Mouse (Mus musculus) liver, embryonic 11.5 days (tissue): ENCODE results near the gene Fam160a2. TPM values are rescaled to one million over a fixed set of nuclear protein-coding genes. Genes with fewer than 3 reads are reported as not detected.

Experiments
- ATAC-seq: fragments of 200-750 bp; cut with Nextera tagmentation; replicated peaks from 2 replicates; pipeline ENCODE4 v1.8.0; 2017; ENCODE audit warnings: moderate number of reproducible peaks, mild to moderate bottlenecking, moderate TSS enrichment, moderate library complexity; ENCODE audit not compliant: low FRiP score
- DNase-seq: peaks from one replicate; pipeline ENCODE4 v3.0.0-alpha.2; 2017; ENCODE audit warnings: low spot score
- H3K27ac ChIP-seq: fragments of 300-500 bp; sonication (generic); 2 replicates; pipeline ENCODE4 v1.5.1; 2014; ENCODE audit warnings: mild to moderate bottlenecking, low read depth, low read length, control low read depth
- H3K27me3 ChIP-seq: fragments of 300-500 bp; sonication (generic); replicated peaks from 2 replicates; pipeline ENCODE4 v1.6.1; 2014; ENCODE audit warnings: low read length, mixed read lengths; ENCODE audit not compliant: control insufficient read depth, insufficient read depth
- H3K36me3 ChIP-seq: fragments of 300-500 bp; sonication (generic); 2 replicates; pipeline ENCODE4 v1.6.1; 2014; ENCODE audit warnings: mild to moderate bottlenecking, low read length, moderate library complexity, mixed read lengths; ENCODE audit not compliant: control insufficient read depth, insufficient read depth
- H3K4me1 ChIP-seq: fragments of 300-500 bp; sonication (generic); replicated peaks from 2 replicates; pipeline ENCODE4 v1.6.1; 2014; ENCODE audit warnings: low read length, mixed read lengths; ENCODE audit not compliant: control insufficient read depth, insufficient read depth
- H3K4me2 ChIP-seq: fragments of 300-500 bp; sonication (generic); 2 replicates; pipeline ENCODE4 v1.6.1; 2014; ENCODE audit warnings: mild to moderate bottlenecking, control low read depth, moderate library complexity
- H3K4me3 ChIP-seq: fragments of 300-500 bp; sonication (generic); 2 replicates; pipeline ENCODE4 v1.5.1; 2014; ENCODE audit warnings: low read depth, low read length, control low read depth
- H3K9ac ChIP-seq: fragments of 300-500 bp; sonication (generic); 2 replicates; pipeline ENCODE4 v1.6.1; 2014; ENCODE audit warnings: low read depth, low read length, control low read depth
- H3K9me3 ChIP-seq: fragments of 300-500 bp; sonication (generic); 2 replicates; pipeline ENCODE4 v1.6.1; 2016; ENCODE audit warnings: low read length, inconsistent platforms, mixed read lengths; ENCODE audit not compliant: control insufficient read depth
- whole genome bisulfite sequencing: fragments of 180-500 bp; shearing (Covaris S2); extraction: QIAGEN DNeasy Blood & Tissue Kit; methylation state at CpG from one replicate; pipeline ENCODE4 v1.1.7; 2014; 5-methylcytosine and 5-hydroxymethylcytosine counted together
- polyA plus RNA-seq: library from polyadenylated mRNA; unstranded; fragments of >200 nt; fragmentation: Nextera tagmentation; extraction: Ambion mirVana; gene quantifications from 2 replicates; pipeline ENCODE4 v1.2.1, GENCODE M21; 2014

Gene Fam160a2
- polyA plus RNA-seq, 1 experiment from 2014 or later, result 31.0 TPM

GRCm38 (mm10) chr7:105342752-105343151, 57.1 kb downstream of the Fam160a2 start:
- H3K9me3 ChIP-seq, result no peaks in the 10 kb centered on the region
- no peaks in the 10 kb centered on the region for H3K4me1 ChIP-seq
- no peak overlapping the region for H3K4me3 ChIP-seq
- H3K27ac ChIP-seq, result no peak overlapping the region
- no peaks in the 10 kb centered on the region for H3K27me3 ChIP-seq
- no peak overlapping the region for H3K9ac ChIP-seq
- no peaks in the 10 kb centered on the region for H3K36me3 ChIP-seq
- 79% methylated on average over 2 of the region's 2 CpGs for WGBS
- H3K4me2 ChIP-seq, result no peak overlapping the region
- DNase-seq, result no peak
- ATAC-seq, result no peak

DNA sequence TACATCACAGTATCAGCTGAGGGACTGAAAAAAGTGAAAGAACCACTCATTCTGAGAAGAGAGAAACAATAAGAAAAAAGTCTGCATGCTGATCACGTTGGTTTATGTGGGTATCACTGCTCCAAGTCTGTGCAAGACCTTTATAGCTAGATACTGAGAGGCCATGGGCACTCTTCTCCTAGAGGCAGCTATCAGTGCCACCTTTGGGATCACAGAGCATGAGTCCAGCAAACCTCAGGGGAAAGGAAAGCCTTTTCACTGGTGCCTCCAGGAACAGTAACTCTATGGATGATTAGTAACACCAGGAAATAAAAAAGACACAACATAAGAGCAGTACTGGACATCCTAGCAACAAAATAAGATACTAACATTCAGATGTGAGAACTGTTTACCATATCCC, 57.7 kb downstream of the Fam160a2 start, which contains the start of gene Olfr691:
Gene Olfr691 (minus strand): TSS at position 101 of the 400 bp plus-strand sequence.
- Histone ChIP-seq H3K4me2 (no peak within 1 kb of the TSS), H3K4me1 (no peaks in the 10 kb centered on the region), H3K9ac (no peak within 1 kb of the TSS), H3K27ac (no peak within 1 kb of the TSS), H3K9me3 (no peaks in the 10 kb centered on the region), H3K4me3 (no peak within 1 kb of the TSS), H3K27me3 (no peaks in the 10 kb centered on the region), H3K36me3 (no peaks in the 10 kb centered on the region)
- WGBS, result 26% methylated on average over 1 of the region's 1 CpGs
- no peak for DNase-seq
- no peak for ATAC-seq

GRCm38 (mm10) chr7:105334004-105334403, 65.8 kb downstream of the Fam160a2 start, which contains the start of gene Olfr690:
TSS of gene Olfr690 (minus strand) at chr7:105334104.
- WGBS, result 87% methylated on average over 1 of the region's 1 CpGs
- Histone ChIP-seq H3K9ac (no peak within 1 kb of the TSS), H3K4me1 (no peaks in the 10 kb centered on the region), H3K27me3 (no peaks in the 10 kb centered on the region), H3K4me2 (no peak within 1 kb of the TSS), H3K27ac (no peak within 1 kb of the TSS), H3K9me3 (no peaks in the 10 kb centered on the region), H3K36me3 (no peaks in the 10 kb centered on the region), H3K4me3 (no peak within 1 kb of the TSS)
- DNase-seq (no peak), ATAC-seq (no peak)

DNA sequence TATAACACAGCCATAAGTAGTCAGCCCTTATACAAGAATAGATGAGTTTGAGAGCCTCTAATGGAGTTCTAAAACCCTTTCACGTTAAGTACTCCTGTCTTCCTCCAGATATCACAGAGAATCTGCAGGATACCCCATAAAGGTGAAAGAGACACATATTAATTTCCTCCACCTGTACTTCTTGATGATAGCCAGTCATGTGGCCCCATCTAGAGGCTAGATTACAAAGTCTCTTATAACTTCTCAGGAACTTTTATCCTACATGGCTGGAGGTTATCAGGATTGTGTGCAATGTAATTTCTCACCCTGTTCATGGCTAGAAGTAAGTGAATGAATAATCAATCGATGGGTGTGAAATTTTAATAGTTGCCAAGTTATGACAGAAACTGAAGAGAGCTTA, 74.6 kb downstream of the Fam160a2 start:
- ATAC-seq (no peak), DNase-seq (no peak)
- no peak overlapping the region for H3K4me2 ChIP-seq
- no peaks in the 10 kb centered on the region for H3K27me3 ChIP-seq
- no peak overlapping the region for H3K9ac ChIP-seq
- no peaks in the 10 kb centered on the region for H3K36me3 ChIP-seq
- no peak overlapping the region for H3K4me3 ChIP-seq
- H3K9me3 ChIP-seq, result no peaks in the 10 kb centered on the region
- no peak overlapping the region for H3K27ac ChIP-seq
- no peaks in the 10 kb centered on the region for H3K4me1 ChIP-seq
- WGBS, result 65% methylated on average over 2 of the region's 2 CpGs

Other genes with a start within 250 kb of the Fam160a2 start
- gene Olfr684, start 236.4 kb downstream of the Fam160a2 start, polyA plus RNA-seq, result not detected in 2 replicates
- gene Olfr685, start 214.0 kb downstream of the Fam160a2 start, polyA plus RNA-seq, result not detected in 2 replicates
- gene Olfr686, start 192.6 kb downstream of the Fam160a2 start, polyA plus RNA-seq, result not detected in 2 replicates
- gene Olfr688, start 112.0 kb downstream of the Fam160a2 start, polyA plus RNA-seq, result not detected in 2 replicates
- not detected in 2 replicates for gene Olfr689, start 88.9 kb downstream of the Fam160a2 start, polyA plus RNA-seq
- gene Olfr690, start 66.0 kb downstream of the Fam160a2 start, polyA plus RNA-seq, result not detected in 2 replicates
- not detected in 2 replicates for gene Olfr691, start 57.8 kb downstream of the Fam160a2 start, polyA plus RNA-seq
- not detected in 2 replicates for gene Olfr692, start 31.8 kb downstream of the Fam160a2 start, polyA plus RNA-seq
- not detected in 2 replicates for gene Gm5901, start 25.0 kb downstream of the Fam160a2 start, polyA plus RNA-seq
- not detected in 2 replicates for gene Cnga4, start 4.5 kb upstream of the Fam160a2 start, polyA plus RNA-seq
- gene Cckbr, start 25.7 kb upstream of the Fam160a2 start, polyA plus RNA-seq, result 0.05 TPM in 1 of 2 replicates, not detected in the other
- 16.8 and 17.8 TPM in 2 replicates for gene Cavin3, start 82.2 kb upstream of the Fam160a2 start, polyA plus RNA-seq
- gene Smpd1, start 154.3 kb upstream of the Fam160a2 start, polyA plus RNA-seq, result 33.6 and 40.8 TPM in 2 replicates
- 17.1 and 18.7 TPM in 2 replicates for gene Apbb1, start 181.6 kb upstream of the Fam160a2 start, polyA plus RNA-seq
- gene Hpx, start 200.1 kb upstream of the Fam160a2 start, polyA plus RNA-seq, result 66.3 TPM in 2 replicates
- gene Trim3, start 233.5 kb upstream of the Fam160a2 start, polyA plus RNA-seq, result 13.7 and 15.4 TPM in 2 replicates
- gene Timm10b, start 240.0 kb upstream of the Fam160a2 start, polyA plus RNA-seq, result 222 and 242 TPM in 2 replicates
- gene Arfip2, start 240.4 kb upstream of the Fam160a2 start, polyA plus RNA-seq, result 42.7 and 50.1 TPM in 2 replicates
- gene Gm45799, start 240.5 kb upstream of the Fam160a2 start, polyA plus RNA-seq, result 15.8 and 30.1 TPM in 2 replicates